In the genomic region with DNA sequence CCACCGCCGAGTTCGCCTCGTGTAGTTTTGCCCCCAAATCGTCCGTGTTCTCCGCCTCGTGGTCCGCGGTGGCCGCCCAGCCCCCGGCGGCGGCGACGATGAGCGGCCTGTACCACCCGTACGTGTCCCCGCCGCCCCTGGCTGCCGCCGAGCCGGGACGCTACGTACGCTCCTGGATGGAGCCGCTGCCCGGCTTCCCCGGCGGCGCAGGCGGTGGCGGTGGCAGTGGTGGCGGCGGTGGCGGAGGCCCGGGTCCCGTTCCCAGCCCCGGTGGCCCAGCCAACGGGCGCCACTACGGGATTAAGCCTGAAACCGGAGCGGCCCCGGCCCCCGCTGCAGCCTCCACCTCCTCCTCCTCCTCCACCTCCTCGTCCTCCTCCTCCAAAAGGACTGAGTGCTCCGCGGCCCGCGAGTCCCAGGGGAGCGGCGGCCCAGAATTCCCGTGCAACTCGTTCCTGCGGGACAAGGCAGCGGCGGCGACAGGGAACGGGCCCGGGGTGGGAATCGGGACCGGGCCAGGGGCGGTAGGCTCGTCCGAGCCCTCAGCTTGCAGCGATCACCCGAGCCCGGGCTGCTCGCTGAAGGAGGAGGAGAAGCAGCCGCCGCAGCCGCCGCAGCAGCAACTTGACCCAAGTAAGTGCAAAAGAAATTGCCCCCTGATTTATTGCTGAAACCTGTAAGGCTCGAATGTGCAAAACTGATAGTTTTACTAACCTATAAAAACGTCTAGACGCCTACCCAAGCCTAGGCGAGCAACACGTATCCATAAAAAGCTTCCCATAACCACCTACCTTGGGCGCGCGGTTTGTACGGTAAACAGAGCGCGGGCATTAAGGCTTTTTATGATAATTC, we compare ENCODE assay signal across 8 mouse cellular contexts. TPM values are rescaled to one million over a fixed set of nuclear protein-coding genes. Genes with fewer than 3 reads are reported as not detected.
DNase-seq lines count a peak whose midpoint lies in the region; ATAC-seq and TF ChIP-seq lines count a peak whose summit lies in the region.

No protein-coding gene starts in this region.

- H3K9ac ChIP-seq in forebrain, embryonic 12.5 days, result no peak overlapping the region
- H3K9ac ChIP-seq in kidney, embryonic 14.5 days (ENCODE audit: low read depth, low read length), result peak overlapping the region; percentile 99
- no peak overlapping the region for H3K9ac ChIP-seq in midbrain, postnatal 0 days (replicated peaks; ENCODE audit: low read length, poor library complexity, severe bottlenecking)

- no peak overlapping the region for H3K27ac ChIP-seq in spleen, adult 2 months (ENCODE audit: insufficient read depth, low read length)
- no peak overlapping the region for H3K27ac ChIP-seq in forebrain, embryonic 12.5 days
- peak overlapping the region; percentile 99 for H3K27ac ChIP-seq in kidney, embryonic 14.5 days (ENCODE audit: low read depth, low read length)
- no peak overlapping the region for H3K27ac ChIP-seq in midbrain, postnatal 0 days (ENCODE audit: low read depth, low read length)

- no peak for TF ChIP-seq POLR2A in spleen, adult 2 months (IDR thresholded peaks at IDR 0.05; ENCODE audit: low read depth, low read length)

- peaks cover 9% of the 10 kb centered on the region; the same call in 1 of the 2 replicates for H3K4me1 ChIP-seq in spleen, adult 2 months (ENCODE audit: control insufficient read depth, insufficient read depth, insufficient read length)
- peaks cover 14% of the 10 kb centered on the region for H3K4me1 ChIP-seq in forebrain, embryonic 12.5 days
- peaks cover 26% of the 10 kb centered on the region; the same call in 1 of the 2 replicates for H3K4me1 ChIP-seq in kidney, embryonic 14.5 days (ENCODE audit: control insufficient read depth, insufficient read depth, low read length)
- H3K4me1 ChIP-seq in midbrain, postnatal 0 days (ENCODE audit: insufficient read depth, low read length), result 0 out of 2 replicates have a peak, but pooled peaks cover 2% of the 10 kb centered on the region

- peaks cover 47% of the 10 kb centered on the region for H3K27me3 ChIP-seq in spleen, adult 2 months (ENCODE audit: control insufficient read depth, insufficient read depth, low read length)
- H3K27me3 ChIP-seq in forebrain, embryonic 12.5 days, result peaks cover 97% of the 10 kb centered on the region
- no peaks in the 10 kb centered on the region for H3K27me3 ChIP-seq in kidney, embryonic 14.5 days (ENCODE audit: control insufficient read depth, insufficient read depth, low read length)
- H3K27me3 ChIP-seq in midbrain, postnatal 0 days (ENCODE audit: insufficient read depth, low read length), result peaks cover 86% of the 10 kb centered on the region

- peak overlapping the region; percentile 35; the same call in 1 of the 2 replicates for H3K4me3 ChIP-seq in spleen, adult 2 months (ENCODE audit: extremely low read depth, insufficient read depth, insufficient read length)
- H3K4me3 ChIP-seq in forebrain, embryonic 12.5 days (replicated peaks), result peak overlapping the region; percentile 33
- peak overlapping the region; percentile 85 for H3K4me3 ChIP-seq in kidney, embryonic 14.5 days (ENCODE audit: low read length)
- peak overlapping the region; percentile 14 for H3K4me3 ChIP-seq in midbrain, postnatal 0 days (ENCODE audit: low read depth, low read length)

- peak overlapping the region; percentile 54 for H3K4me2 ChIP-seq in forebrain, embryonic 12.5 days
- H3K4me2 ChIP-seq in kidney, embryonic 14.5 days (replicated peaks; ENCODE audit: low read depth, low read length), result peak overlapping the region; percentile 85
- peak overlapping the region; percentile 35 for H3K4me2 ChIP-seq in midbrain, postnatal 0 days (ENCODE audit: low read depth, low read length, poor library complexity, severe bottlenecking)

- no peaks in the 10 kb centered on the region for H3K36me3 ChIP-seq in spleen, adult 2 months (ENCODE audit: control insufficient read depth, insufficient read depth, low read length)
- H3K36me3 ChIP-seq in forebrain, embryonic 12.5 days (replicated peaks), result no peaks in the 10 kb centered on the region
- peaks cover 8% of the 10 kb centered on the region; the same call in 1 of the 2 replicates for H3K36me3 ChIP-seq in kidney, embryonic 14.5 days (ENCODE audit: control insufficient read depth, insufficient read depth, low read length)
- H3K36me3 ChIP-seq in midbrain, postnatal 0 days (ENCODE audit: insufficient read depth, low read length), result no peaks in the 10 kb centered on the region

- no peak for TF ChIP-seq CTCF in spleen, adult 2 months (IDR thresholded peaks at IDR 0.05; ENCODE audit: extremely low read depth, insufficient read depth, insufficient read length, insufficient replicate concordance)
- no peak for TF ChIP-seq CTCF in midbrain, postnatal 0 days (IDR thresholded peaks at IDR 0.05)

- 4% methylated on average over 81 of the region's 86 CpGs for WGBS in spleen, adult 2 months
- WGBS in forebrain, embryonic 12.5 days, result under 1% methylated on average over 86 of the region's 86 CpGs
- under 1% methylated on average over 76 of the region's 86 CpGs for WGBS in kidney, embryonic 14.5 days
- WGBS in midbrain, postnatal 0 days, result 2% methylated on average over 56 of the region's 86 CpGs

- ATAC-seq in forebrain, embryonic 12.5 days (ENCODE audit: low FRiP score), result peak; percentile 53; the same call in 1 of the 2 replicates
- ATAC-seq in kidney, embryonic 14.5 days (ENCODE audit: low FRiP score, low TSS enrichment), result peak; percentile 37
- no peak for ATAC-seq in midbrain, postnatal 0 days (ENCODE audit: low FRiP score)

- no peaks in the 10 kb centered on the region for H3K9me3 ChIP-seq in forebrain, embryonic 12.5 days
- H3K9me3 ChIP-seq in kidney, embryonic 14.5 days (ENCODE audit: control insufficient read depth, low read length), result no peaks in the 10 kb centered on the region
- H3K9me3 ChIP-seq in midbrain, postnatal 0 days (ENCODE audit: low read length), result no peaks in the 10 kb centered on the region

- DNase-seq in spleen, adult 2 months (ENCODE audit: low read depth in 1 of 2, low spot score in 2 of 2), result no peak
- no peak for DNase-seq in spleen, adult 18-20 months
- no peak for DNase-seq in midbrain, postnatal 0 days (ENCODE audit: low spot score)
- DNase-seq in thymus, adult 18-20 months, result no peak
- no peak for DNase-seq in right cerebral cortex, postnatal 36 days (ENCODE audit: low spot score in 2 of 2)
- DNase-seq in retina, postnatal 1 day, result no peak

RNA-seq across cellular contexts. Expression of gene Hoxd9, which starts 0.9 kb away (rescaled TPM):
- 0.04 and 0.06 TPM in 2 replicates for polyA plus RNA-seq in spleen, adult 2 months (2012; rRNA removed)
- polyA plus RNA-seq in forebrain, embryonic 12.5 days (2016; fragmentation: Nextera tagmentation; extraction: Ambion mirVana), result not detected in 2 replicates
- polyA plus RNA-seq in kidney, embryonic 14.5 days (2014; fragmentation: Nextera tagmentation; extraction: Ambion mirVana), result 36.2 and 47.9 TPM in 2 replicates
- not detected in 2 replicates for total RNA-seq in midbrain, postnatal 0 days (2014; rRNA removed)
- polyA plus RNA-seq in midbrain, postnatal 0 days (2015; fragmentation: Nextera tagmentation; extraction: Ambion mirVana), result not detected in 2 replicates

RNA-seq across cellular contexts. Expression of gene Hoxd8, which starts 6.0 kb away (rescaled TPM):
- 0.32 and 0.41 TPM in 2 replicates for polyA plus RNA-seq in spleen, adult 2 months (2012; rRNA removed)
- 0.08 TPM in 1 of 2 replicates, not detected in the other for polyA plus RNA-seq in forebrain, embryonic 12.5 days (2016; fragmentation: Nextera tagmentation; extraction: Ambion mirVana)
- polyA plus RNA-seq in kidney, embryonic 14.5 days (2014; fragmentation: Nextera tagmentation; extraction: Ambion mirVana), result 45.0 and 45.2 TPM in 2 replicates
- total RNA-seq in midbrain, postnatal 0 days (2014; rRNA removed), result 0.05 TPM in 1 of 2 replicates, not detected in the other
- polyA plus RNA-seq in midbrain, postnatal 0 days (2015; fragmentation: Nextera tagmentation; extraction: Ambion mirVana), result not detected in 2 replicates

RNA-seq across cellular contexts. Expression of gene Hoxd10, which starts 6.7 kb away (rescaled TPM):
- polyA plus RNA-seq in spleen, adult 2 months (2012; rRNA removed), result not detected in 2 replicates
- polyA plus RNA-seq in forebrain, embryonic 12.5 days (2016; fragmentation: Nextera tagmentation; extraction: Ambion mirVana), result not detected in 2 replicates
- polyA plus RNA-seq in kidney, embryonic 14.5 days (2014; fragmentation: Nextera tagmentation; extraction: Ambion mirVana), result 45.1 and 45.9 TPM in 2 replicates
- 0.22 TPM in 1 of 2 replicates, not detected in the other for total RNA-seq in midbrain, postnatal 0 days (2014; rRNA removed)
- polyA plus RNA-seq in midbrain, postnatal 0 days (2015; fragmentation: Nextera tagmentation; extraction: Ambion mirVana), result not detected in 2 replicates

RNA-seq across cellular contexts. Expression of gene Hoxd3, which starts 13.3 kb away (rescaled TPM):
- polyA plus RNA-seq in spleen, adult 2 months (2012; rRNA removed), result not detected in 2 replicates
- polyA plus RNA-seq in forebrain, embryonic 12.5 days (2016; fragmentation: Nextera tagmentation; extraction: Ambion mirVana), result not detected in 2 replicates
- 12.3 and 12.6 TPM in 2 replicates for polyA plus RNA-seq in kidney, embryonic 14.5 days (2014; fragmentation: Nextera tagmentation; extraction: Ambion mirVana)
- 11.6 TPM in 1 of 2 replicates, not detected in the other for total RNA-seq in midbrain, postnatal 0 days (2014; rRNA removed)
- polyA plus RNA-seq in midbrain, postnatal 0 days (2015; fragmentation: Nextera tagmentation; extraction: Ambion mirVana), result not detected in 2 replicates

RNA-seq across cellular contexts. Expression of gene Hoxd4, which starts 13.3 kb away (rescaled TPM):
- 0.29 and 0.41 TPM in 2 replicates for polyA plus RNA-seq in spleen, adult 2 months (2012; rRNA removed)
- not detected in 2 replicates for polyA plus RNA-seq in forebrain, embryonic 12.5 days (2016; fragmentation: Nextera tagmentation; extraction: Ambion mirVana)
- 6.3 and 18.7 TPM in 2 replicates for polyA plus RNA-seq in kidney, embryonic 14.5 days (2014; fragmentation: Nextera tagmentation; extraction: Ambion mirVana)
- total RNA-seq in midbrain, postnatal 0 days (2014; rRNA removed), result 1.2 TPM in 1 of 2 replicates, not detected in the other
- not detected in 2 replicates for polyA plus RNA-seq in midbrain, postnatal 0 days (2015; fragmentation: Nextera tagmentation; extraction: Ambion mirVana)

Comparison
In these comparisons a context has a peak if more than half of its experiments do, and no peak if none do; other contexts are left out.
1. H3K4me3 ChIP-seq: peak in every context shown above with its lines; median percentile 85 in kidney, embryonic 14.5 days; 35 in spleen, adult 2 months; 33 in forebrain, embryonic 12.5 days; 14 in midbrain, postnatal 0 days.
2. H3K4me2 ChIP-seq: peak in every context shown above with its lines; median percentile 85 in kidney, embryonic 14.5 days; 54 in forebrain, embryonic 12.5 days; 35 in midbrain, postnatal 0 days.
3. RNA of gene Hoxd9, which starts 0.9 kb away (polyA plus RNA-seq): 36.2 to 47.9 TPM in kidney, embryonic 14.5 days; 0.04 to 0.06 TPM in spleen, adult 2 months, not detected in forebrain, embryonic 12.5 days and not detected in midbrain, postnatal 0 days; every median in the first group is over 10 times any median in the second.
4. RNA of gene Hoxd8, which starts 6.0 kb away (polyA plus RNA-seq): 45.0 to 45.2 TPM in kidney, embryonic 14.5 days; 0.32 to 0.41 TPM in spleen, adult 2 months, not detected in midbrain, postnatal 0 days and 0.08 TPM in forebrain, embryonic 12.5 days; every median in the first group is over 10 times any median in the second.
5. RNA of gene Hoxd10, which starts 6.7 kb away (polyA plus RNA-seq): 45.1 to 45.9 TPM in kidney, embryonic 14.5 days; not detected in spleen, adult 2 months, not detected in forebrain, embryonic 12.5 days and not detected in midbrain, postnatal 0 days; every median in the first group is over 10 times any median in the second.